Mouse (Mus musculus): ENCODE measurements around the gene Slc35g1.
"Not testable (repeated sequence)": the region's sequence is repeated elsewhere in the genome, so short reads cannot be mapped to it uniquely, and the experiment has no call there.

Slc35g1 gene

DNA sequence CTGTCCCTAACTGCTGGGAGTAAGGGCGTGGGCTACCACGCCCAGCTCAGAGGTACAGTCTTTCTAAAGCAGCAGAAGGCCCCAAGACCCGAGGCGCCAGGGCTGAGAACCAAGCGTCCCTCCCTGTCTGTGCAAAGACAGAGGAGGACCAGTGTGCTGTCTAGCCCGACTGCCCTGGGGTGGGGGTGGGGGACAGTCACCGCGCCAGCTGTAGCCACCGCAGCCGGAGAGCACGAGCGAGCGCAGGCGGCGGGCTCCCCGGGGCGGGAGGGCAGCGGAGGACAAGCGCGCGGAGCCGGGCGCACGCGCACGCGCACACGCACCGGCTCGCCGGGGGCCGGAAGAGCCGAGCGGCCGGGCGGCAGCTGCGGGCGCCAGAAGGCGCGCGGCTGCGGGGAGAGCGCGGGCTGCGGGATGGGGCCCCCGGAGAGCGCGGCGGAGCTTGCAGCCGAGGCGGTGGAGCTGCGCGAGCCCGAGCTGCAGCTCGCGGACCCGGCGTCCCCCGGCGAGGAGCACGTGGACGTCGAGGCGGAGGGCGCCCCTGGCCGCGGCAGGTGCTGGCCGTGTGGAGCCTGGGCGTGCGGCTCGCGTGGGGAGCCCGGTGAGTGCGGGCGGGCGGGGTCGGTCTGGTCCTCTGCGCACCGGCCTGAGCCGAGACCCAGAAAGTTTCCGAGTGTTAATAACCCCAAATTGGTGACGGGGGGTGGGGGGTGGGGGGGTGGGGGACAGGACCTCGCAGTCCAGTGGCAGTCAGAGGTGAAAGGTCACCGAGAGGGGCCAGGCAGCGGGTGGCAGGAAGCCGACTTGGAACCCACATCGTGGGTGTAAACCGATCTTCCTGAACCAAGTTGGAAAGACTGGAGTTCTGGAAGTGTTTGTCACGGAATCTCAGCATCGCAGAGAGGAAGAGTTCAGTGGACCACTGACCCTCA lies at the start of gene Slc35g1:
Slc35g1 (plus strand) TSS at position 280 of the 932 bp plus-strand sequence.
- DNase-seq, result peak; percentile 93

DNA sequence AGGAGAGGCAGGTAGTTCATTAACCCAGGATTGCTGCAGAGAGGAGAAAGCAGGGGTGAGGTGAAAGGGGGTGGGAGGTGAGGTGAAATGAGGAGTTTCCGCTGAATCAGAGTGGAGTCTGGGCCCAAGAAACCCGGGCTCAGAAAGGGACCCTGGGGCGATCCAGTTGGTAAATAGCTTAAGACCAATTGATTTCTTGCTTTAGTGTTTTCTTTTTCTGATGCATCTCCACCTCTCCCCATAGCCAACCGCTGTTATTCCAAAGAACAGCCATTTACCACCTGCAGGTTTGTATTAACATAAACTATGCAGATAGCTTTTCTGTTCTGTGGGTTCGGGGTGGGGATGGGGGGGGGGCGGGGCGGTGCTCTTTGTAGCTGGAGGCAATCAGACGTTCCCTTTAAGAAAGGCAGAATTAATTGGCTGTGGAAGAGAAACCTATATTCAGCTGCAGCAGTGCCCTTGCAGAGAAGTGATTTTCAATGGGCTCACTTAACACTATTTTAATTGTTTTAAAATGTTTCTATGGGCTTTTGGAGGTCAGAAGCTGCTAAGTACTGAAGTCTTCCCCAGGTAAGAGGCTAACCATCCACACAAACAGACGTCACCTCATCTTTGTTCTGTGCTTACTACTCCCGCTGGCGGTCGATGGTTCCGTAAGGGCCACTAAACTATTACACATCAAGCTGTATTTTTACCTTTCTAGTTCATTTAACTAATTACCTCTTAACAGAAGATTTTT lies 47.3 kb upstream of the Slc35g1 start:
- no peak for DNase-seq

DNA sequence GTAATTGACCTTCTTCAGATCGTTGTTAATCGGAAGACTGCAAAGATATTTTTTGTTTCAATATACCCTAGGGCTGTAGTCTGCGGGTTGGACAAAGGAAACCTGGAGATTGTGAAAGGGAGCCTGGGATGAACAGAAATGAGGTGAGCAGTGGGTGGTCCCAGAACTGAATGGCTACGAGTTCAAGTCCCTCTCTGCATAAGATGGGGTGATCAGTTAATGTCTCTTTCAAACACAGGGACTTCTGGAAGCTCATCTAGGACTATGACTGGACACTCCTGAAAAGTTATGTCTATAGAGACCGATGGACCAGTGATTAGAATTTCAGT lies 46.8 kb upstream of the Slc35g1 start:
- no peak for DNase-seq

DNA sequence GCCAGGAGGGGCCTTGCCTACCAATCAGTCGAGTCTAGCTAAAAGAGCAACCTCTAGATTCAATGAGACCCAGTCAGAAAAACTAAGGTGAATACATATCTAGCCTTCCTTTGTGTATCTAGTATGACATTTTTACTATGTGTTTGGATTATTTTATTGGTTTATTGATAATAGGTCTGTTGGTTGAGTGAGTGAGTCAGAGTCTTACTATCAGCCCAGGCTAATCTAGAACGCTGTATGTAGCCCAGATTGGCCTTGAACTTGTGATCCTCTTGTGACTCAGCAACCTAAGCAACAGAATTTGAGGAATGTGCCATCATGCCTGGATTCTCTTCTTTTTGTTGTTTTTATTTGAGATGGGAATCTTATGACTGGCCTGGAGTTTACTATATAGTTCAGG lies 44.6 kb upstream of the Slc35g1 start:
- DNase-seq, result no peak

DNA sequence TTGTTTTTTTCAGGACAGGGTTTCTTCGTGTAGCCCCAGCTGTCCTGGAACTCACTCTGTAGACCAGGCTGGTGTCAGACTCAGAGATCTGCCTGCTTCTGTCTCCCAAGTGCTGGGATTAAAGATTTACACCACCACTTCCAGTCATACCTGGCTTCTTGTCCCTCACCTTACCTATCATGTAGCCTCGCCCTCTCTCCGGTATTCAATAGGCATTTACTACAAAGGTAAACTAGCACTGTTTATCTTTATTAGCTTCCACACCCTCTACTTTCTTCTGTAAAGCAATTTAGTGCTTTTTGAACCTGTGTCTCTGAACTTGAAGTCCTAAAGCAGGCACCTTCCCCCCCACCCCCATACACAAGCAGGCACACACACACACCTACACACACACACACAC lies 44.1 kb upstream of the Slc35g1 start:
- DNase-seq, result peak; percentile 68

DNA sequence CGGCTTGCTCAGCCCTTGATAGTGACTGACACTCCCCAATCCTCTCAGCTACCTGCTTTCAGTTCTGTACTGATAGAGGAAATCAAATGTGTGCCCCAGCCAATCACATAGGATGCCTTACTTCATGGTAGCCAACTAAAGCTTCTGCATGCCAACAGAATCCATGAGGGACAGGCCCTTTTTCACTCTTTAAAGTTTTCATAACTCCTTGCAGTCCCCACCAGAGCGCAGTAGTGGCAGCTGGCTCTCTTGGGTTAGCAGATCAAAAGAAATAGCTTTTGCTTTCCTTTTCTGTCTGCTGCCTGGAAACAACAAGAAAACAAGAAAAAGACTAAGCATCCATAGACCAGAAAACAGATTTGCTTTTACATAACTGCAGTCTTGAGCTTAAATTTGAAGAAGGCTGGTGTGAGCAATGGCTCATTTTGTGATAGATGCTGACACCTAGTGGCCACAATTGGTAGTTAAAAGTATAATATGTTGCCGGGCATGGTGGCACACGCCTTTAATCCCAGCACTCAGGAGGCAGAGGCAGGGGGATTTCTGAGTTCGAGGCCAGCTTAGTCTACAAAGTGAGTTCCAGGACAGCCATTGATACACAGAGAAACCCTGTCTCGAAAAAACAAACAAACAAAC lies 43.2 kb upstream of the Slc35g1 start:
- DNase-seq, result peak; percentile 78

DNA sequence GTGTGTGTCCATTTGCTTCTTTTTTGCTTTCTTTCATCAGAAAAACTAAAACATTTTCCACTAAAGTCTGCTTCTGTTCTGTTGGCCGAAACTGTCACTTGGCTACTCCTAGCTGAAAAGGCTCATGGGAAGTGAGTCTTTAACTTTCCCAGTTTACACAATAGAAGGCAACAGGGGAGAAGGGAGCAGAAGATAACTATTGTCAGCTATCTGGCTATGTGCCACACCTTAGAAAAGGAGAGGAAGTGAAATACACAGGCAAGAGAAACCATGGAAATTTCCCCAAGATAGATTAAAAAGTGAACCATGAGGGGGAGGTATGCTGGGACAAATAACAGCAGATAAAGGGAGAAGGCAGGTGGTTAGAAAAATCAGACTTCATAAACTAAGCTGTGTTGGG lies 41.5 kb upstream of the Slc35g1 start:
- peak; percentile 3 for DNase-seq

DNA sequence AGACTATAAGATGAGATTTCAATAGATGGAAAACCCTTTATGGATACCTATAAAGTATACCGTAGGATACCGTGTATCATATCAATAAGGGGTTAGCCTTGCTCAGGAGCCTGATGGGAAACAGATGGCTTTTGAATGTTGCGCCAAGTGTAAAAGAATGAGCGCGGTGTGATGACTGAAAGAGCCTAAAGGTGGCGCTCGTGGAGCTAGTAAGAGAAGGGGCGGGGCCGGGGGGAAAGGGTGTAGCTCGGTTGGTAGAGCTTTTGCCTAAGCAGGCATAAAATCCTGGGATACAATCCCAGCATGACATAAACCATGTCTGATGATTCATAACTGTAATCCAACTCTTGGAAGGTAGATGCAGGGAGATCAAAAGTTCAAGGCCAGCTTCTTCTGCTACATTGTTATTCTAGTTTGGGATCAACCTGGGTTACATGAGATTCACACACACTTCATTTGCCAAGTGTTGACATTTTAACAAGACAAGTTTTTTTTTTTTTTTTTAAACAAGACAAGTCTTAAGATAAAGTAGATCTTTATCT lies 40.9 kb upstream of the Slc35g1 start:
- DNase-seq, result peak; percentile 37

DNA sequence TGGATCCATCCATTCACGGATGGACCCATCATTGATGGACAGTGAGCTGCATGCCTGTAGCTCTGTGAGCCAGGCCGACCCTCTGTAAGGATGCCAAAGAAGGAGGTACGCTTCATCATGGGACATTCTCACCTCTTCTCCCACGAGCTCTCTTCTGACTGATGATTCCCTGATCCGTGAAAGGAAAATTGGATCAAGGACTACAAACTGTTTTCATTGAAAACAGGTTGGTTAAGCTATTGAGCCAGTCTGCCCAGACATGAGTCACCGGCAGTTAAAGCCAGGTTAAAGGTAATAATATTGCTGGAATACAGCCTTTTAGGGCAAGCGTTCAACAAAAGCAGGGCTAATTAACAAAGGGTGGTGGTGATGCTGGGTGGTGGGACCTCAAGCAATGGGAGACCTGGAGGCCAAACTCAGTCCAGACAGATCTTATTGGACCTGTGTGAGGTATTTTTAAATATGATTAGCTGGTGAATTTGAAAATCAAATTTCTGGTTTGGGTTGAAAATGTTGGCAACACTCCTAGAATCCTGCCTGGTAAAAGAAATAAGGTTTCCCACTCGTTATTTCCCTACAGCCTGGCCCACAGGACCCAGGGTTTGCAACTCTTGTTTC lies 39.5 kb upstream of the Slc35g1 start:
- DNase-seq, result peak; percentile 61

DNA sequence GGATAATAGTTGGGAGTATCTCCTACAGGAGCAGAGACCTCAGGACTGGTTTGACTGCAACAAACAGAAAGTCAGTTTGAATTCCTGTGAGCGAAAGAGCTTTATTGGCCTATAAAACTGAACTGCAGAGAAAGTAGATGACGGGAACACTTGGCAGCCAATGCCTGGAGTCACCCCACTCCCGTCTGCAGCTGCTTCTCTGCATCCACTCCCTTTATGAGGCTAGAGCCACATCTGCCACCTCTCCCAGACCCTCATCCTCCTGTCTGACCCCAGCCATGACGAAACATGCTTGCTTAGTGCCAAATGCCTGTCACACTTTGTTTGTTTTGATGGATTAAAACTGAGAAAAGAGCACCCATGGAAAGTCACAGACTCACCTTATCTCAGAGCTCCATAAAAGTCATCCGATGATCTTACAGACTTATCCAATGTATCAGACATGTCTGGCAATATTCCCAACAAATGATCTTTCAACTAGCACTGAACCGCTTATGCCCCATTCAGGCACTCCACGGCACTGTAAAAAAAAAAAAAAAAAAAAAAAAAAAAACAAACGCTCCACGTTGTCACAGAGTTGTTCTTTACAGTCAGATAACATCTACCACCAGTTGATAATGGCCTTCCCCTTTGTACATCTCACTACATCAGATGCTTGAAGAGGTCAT lies 37.7 kb upstream of the Slc35g1 start:
- DNase-seq, result peak; percentile 46

DNA sequence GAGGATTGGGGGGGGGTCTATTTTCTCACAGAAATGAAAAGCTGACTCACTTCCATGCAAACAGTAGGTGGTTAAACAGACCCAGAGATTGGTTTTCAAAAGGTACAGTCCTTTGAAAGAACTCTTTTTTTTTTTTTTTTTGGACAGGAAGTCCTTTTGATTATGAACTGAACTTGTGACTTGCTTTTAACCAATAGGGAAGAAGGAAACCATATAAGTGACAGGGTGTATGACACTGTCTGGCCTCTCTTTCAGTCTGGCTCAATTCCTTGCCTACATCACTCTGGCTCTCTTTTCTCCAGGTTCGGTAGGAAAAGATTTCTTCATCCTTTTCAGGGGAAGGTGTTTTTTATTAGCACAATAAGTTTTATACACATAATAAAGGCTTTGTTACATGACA lies 36.5 kb upstream of the Slc35g1 start:
- no peak for DNase-seq

DNA sequence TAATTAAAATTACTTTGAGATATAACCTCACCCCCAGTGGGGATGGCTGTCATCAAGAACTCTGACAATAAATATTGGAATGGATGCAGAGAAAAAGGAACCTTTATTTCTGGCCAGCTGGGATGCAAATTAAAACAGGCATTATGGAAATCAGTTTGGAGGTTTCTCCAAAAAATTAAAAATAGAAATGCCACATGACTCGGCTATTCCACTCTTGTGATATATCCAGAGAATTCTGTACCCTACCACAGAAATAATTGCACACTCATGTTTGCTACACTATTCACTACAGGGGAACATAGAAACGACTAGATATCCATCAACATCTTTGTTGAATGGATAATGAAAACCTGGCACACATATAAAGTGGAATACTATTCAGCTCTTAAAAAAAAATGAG lies 33.9 kb upstream of the Slc35g1 start:
- peak; percentile 5 for DNase-seq

DNA sequence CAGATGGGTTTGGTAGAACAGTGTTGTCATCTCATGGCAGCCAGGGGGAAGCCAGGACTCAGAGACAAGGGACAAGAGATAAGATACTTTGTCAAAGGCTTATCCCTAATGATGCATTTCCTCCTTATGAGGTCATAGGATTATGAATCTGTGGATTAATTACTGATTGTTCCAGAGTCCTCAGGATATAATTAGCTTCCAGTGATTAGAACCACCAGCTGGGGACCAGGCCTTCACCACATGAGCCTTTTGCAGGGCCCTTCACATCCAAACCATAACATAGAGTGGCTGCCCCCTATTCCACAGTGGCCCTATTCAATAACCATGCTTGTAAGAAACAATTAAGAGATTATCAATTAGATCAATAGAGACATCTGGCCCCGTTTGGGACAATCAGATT lies 32.4 kb upstream of the Slc35g1 start:
- DNase-seq, result peak; percentile 12

DNA sequence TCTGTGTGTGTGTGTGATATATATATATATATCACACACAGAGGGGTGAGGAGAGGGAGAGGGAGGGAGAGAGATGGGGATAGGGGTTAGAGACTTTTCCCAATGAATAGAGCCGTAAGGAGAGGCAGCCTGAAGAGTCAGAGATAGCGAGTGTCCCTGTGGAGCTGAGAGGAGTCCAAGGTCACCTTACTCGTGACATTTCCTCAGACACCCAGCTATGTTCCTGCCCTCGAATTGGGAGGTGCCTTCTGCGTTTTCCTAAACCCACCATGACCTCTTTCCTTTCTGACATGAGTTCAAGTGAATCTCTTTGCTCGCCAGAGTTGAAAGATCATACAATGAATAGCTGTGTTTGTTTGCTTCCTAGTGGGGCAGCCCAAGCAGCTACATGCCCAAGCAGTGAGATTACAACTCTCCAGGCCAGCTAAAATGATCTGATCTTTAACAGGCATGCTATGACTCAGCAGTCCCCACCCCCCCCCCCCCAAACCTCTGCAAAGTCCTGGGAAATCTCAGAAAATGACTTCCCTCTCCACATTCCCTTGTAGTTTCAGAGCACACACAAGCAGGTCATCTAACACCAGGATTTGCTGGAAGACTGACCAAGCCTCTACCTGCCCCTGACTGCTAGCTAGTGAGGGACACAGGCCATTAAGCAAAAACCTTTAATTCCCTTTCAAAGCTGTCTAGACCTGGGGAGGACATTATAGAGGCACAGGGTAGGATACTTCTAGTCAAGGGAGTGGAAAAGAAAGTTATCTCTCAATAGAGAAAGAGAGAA lies 31.7 kb upstream of the Slc35g1 start:
- peak; percentile 66 for DNase-seq

DNA sequence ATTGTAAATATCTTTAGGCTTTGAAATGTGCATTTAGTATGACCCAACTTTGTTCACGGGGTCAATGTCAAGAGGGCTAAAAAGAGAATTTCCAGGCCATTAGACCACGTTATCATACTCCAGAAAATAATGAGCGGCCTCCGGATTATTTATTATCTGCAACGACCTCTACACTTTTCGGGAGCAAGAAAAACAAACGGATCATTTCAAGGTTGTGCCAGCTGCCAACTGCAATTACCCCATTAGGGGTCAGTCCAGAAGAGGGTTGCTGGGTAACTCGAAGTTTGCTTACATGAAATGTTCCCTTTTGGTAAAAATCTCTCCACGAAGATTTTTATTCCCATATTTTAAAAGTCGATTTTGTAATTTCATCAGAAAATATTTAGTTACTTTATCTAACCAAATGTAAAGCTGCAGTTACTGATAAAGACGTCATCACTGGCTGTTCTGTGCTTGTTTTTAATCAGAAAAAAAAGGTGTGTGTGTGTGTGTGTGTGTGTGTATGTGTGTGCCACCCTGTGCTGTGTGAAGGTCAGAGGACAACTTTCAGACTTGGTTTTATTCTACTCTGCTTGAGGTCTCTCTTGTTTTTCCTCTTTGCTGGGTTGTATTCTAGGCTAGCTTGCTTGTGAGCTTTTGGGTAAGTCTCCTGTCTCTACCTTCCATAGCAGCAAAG lies 30.7 kb upstream of the Slc35g1 start:
- peak; percentile 65 for DNase-seq

DNA sequence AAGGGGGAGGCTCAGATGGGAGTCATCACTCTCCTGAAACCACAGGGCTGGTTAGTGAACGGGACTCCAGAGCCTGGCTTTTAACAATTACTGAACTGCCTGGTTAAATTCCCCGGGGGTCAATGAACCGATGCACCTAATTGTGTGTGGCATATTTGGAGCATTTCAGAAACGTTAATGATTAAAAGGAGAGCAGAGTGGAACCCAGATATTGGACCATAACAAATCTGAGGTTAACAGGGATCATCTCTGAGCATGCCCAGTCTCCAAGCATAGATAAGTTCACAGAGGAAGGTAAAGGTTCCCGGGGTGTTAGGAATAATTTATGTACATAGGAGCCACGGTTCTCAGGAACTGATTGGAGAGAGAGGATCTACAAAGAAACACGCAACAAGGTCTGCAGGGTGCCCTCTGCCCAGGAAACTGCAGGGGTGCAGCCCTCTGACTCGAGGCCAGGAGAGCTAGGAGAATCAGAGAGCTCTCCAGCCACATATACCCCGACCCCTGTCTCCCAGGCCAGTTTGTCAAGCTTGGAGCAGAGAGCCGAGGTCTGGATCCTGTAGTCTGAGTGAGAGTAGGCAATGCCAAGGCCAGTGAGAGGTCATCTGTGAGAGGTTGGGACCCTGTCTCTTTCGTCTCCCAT lies 23.2 kb upstream of the Slc35g1 start:
- peak; percentile 28 for DNase-seq

DNA sequence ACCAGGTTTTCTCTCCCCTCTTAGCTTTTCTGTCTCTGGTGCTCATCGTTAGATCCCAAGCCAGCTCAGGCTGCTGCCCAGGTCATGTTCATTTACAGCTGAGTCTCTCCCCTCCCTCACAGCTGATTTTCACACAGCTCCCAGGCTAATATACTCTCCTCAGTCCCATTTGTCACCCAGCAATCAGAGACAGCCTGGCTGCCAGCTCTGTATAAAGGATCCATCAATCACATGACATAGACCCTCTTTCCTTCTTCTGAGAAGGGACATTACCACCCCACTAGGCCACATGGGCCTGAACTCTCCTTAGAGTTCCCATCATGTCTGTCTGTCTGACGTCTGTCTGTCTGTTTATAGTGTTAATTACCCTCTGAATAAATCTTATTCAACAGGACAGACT lies 22.4 kb upstream of the Slc35g1 start:
- DNase-seq, result peak; percentile 48

DNA sequence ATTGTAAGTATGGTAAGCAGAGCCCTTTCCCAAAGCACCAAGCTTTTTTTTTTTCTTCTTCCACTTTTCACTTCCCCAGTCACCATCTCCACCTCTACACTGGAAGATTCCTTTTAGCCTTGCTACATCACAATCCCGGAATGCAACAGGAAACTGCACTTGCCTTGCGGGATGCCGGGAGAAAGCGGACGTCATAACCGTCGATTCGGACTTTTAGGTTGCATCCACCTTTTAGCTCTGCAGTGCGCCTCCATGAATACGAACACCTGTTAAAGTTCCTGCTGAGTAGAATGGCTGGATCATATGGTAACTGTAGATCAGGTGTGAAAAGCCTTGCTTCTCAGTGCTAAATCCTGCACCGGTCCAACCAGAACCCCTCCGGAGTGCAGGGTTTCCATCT lies 12.0 kb upstream of the Slc35g1 start:
- peak; percentile 48 for DNase-seq

DNA sequence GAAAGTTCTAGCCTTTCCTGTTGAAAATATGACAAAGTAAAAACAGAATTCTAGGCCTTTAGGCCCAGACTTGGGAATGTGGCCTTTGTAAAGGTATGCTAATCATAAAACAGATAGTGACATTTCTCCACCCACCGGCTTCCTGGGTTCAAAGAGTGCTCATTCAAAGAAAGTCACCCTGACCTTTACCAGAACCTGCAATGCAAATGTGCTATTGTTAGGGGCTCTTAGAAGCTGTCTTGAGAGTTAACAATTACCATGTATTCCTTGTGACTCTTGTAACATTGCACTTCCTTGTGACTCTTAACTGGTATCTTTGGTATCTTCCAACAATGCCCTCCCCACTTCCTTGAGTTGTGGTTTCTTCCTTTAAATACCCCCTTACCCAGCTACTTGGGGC lies 8.8 kb upstream of the Slc35g1 start:
- not testable (repeated sequence) for DNase-seq

DNA sequence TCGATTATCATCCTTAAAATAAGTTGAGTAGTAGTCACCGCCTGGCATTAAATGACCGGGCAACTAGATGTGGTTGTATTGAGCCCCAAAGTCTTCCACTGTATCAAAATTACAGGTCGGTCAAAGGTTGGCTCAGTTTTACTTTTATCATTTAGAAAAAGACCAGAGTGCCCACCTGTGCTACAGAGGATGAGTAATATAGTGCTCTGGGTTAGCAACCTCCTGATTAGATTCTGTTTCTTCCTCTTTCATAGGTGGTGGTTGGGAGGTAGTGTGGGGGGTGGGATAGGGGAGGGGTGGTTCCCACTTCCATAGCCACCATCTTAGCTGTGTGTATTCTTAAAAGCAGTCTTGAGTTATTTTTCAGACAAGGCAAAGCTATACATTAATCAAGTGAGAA lies 7.9 kb upstream of the Slc35g1 start:
- no peak for DNase-seq

DNA sequence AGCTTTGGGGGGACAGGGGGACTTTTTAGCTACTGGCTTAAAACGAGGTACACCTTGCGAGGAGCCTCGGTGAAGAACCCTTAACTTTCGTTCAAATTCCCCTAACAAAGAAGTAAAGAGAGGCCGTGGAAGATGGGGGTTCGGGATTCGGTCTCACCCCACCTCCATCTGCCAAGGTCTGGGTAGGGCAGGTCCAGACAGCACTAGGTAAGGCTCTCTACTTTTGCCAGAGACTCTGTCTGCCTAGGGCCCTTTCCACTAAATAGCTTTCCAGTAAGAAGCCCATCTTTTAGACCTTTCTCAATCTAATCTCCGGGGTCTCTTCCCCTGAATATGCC lies 822 bp downstream of the Slc35g1 start:
- DNase-seq, result peak; percentile 80

Measured in heart, adult 11 months (tissue).